ENCODE assay signal across 11 mouse cellular contexts in genomic region chr10:127563840-127564239, GRCm38 (mm10). TPM values are rescaled to one million over a fixed set of nuclear protein-coding genes. Genes with fewer than 3 reads are reported as not detected.
DNase-seq lines count a peak whose midpoint lies in the region; ATAC-seq and TF ChIP-seq lines count a peak whose summit lies in the region.
"Had no signal": no experiment of that assay in that cellular context is flagged by ENCODE, and none has a peak within 500 bp of the region (broad histone marks: within the 10 kb centered on the region; RNA-seq: fewer than 3 reads in every experiment).

No protein-coding gene starts in this region.

- H3K4me1 ChIP-seq in heart, embryonic 13.5 days: peaks cover 27% of the 10 kb centered on the region
- no peaks in the 10 kb centered on the region for H3K4me1 ChIP-seq in embryonic facial prominence, embryonic 11.5 days (ENCODE audit: control insufficient read depth, insufficient read depth, low read length)
- H3K4me1 ChIP-seq in limb, embryonic 14.5 days (ENCODE audit: control insufficient read depth, insufficient read depth, low read length): no peaks in the 10 kb centered on the region
- H3K4me1 ChIP-seq in midbrain, embryonic 16.5 days (ENCODE audit: control insufficient read depth, insufficient read depth, low read length): no peaks in the 10 kb centered on the region

- TF ChIP-seq POLR2A in limb, embryonic 14.5 days (IDR thresholded peaks at IDR 0.05; ENCODE audit: borderline replicate concordance, extremely low read depth, insufficient read depth, insufficient read length): no peak

- H3K9ac ChIP-seq in heart, embryonic 13.5 days: peak overlapping the region; percentile 55
- H3K9ac ChIP-seq in embryonic facial prominence, embryonic 11.5 days (replicated peaks; ENCODE audit: low read length): no peak overlapping the region
- H3K9ac ChIP-seq in limb, embryonic 14.5 days (ENCODE audit: low read depth, low read length, severe bottlenecking): no peak overlapping the region
- no peak overlapping the region for H3K9ac ChIP-seq in midbrain, embryonic 16.5 days (ENCODE audit: low read depth, low read length)

- no peak overlapping the region for H3K4me3 ChIP-seq in heart, embryonic 13.5 days
- no peak overlapping the region for H3K4me3 ChIP-seq in embryonic facial prominence, embryonic 11.5 days (ENCODE audit: low read depth, low read length)
- H3K4me3 ChIP-seq in limb, embryonic 14.5 days (replicated peaks; ENCODE audit: low read length): no peak overlapping the region
- H3K4me3 ChIP-seq in midbrain, embryonic 16.5 days (ENCODE audit: low read depth, low read length): no peak overlapping the region

- ATAC-seq in heart, embryonic 13.5 days (ENCODE audit: extremely low read depth, insufficient number of reproducible peaks, low FRiP score, low TSS enrichment): no peak
- ATAC-seq in embryonic facial prominence, embryonic 11.5 days (replicated peaks; ENCODE audit: insufficient number of reproducible peaks, low FRiP score, low TSS enrichment, low read depth): no peak
- 0 out of 2 replicates have a peak, but pooled peaks have one; percentile 12 for ATAC-seq in limb, embryonic 14.5 days (ENCODE audit: low FRiP score, low read depth)
- ATAC-seq in midbrain, embryonic 16.5 days: no peak; the same call in 1 of the 2 replicates
- ATAC-seq: Patski had no signal

- H3K36me3 ChIP-seq in heart, embryonic 13.5 days: peaks cover 80% of the 10 kb centered on the region
- H3K36me3 ChIP-seq in embryonic facial prominence, embryonic 11.5 days (replicated peaks; ENCODE audit: control insufficient read depth, insufficient read depth, low read depth, low read length): peaks cover 26% of the 10 kb centered on the region
- peaks cover 92% of the 10 kb centered on the region for H3K36me3 ChIP-seq in limb, embryonic 14.5 days (ENCODE audit: control insufficient read depth, insufficient read depth, low read length)
- H3K36me3 ChIP-seq in midbrain, embryonic 16.5 days (ENCODE audit: control insufficient read depth, insufficient read depth, low read length): peaks cover 65% of the 10 kb centered on the region

- peak overlapping the region; percentile 62 for H3K27ac ChIP-seq in heart, embryonic 13.5 days (replicated peaks)
- 0 out of 2 replicates have a peak overlapping the region, but pooled peaks have one; percentile 13 for H3K27ac ChIP-seq in embryonic facial prominence, embryonic 11.5 days (replicated peaks; ENCODE audit: low read depth, low read length)
- H3K27ac ChIP-seq in limb, embryonic 14.5 days (replicated peaks; ENCODE audit: low read depth, low read length): no peak overlapping the region
- no peak overlapping the region for H3K27ac ChIP-seq in midbrain, embryonic 16.5 days (ENCODE audit: low read length)
- H3K27ac ChIP-seq: macrophage had no signal

- H3K9me3 ChIP-seq in heart, embryonic 13.5 days: no peaks in the 10 kb centered on the region
- H3K9me3 ChIP-seq in embryonic facial prominence, embryonic 11.5 days (replicated peaks; ENCODE audit: control insufficient read depth, low read length): no peaks in the 10 kb centered on the region
- H3K9me3 ChIP-seq in limb, embryonic 14.5 days (ENCODE audit: control insufficient read depth, low read length): no peaks in the 10 kb centered on the region
- H3K9me3 ChIP-seq in midbrain, embryonic 16.5 days (replicated peaks; ENCODE audit: control insufficient read depth, low read length, poor library complexity, severe bottlenecking): no peaks in the 10 kb centered on the region

- H3K4me2 ChIP-seq in heart, embryonic 13.5 days: peak overlapping the region; percentile 30; the same call in 1 of the 2 replicates
- H3K4me2 ChIP-seq in embryonic facial prominence, embryonic 11.5 days (ENCODE audit: low read depth, low read length): no peak overlapping the region
- no peak overlapping the region for H3K4me2 ChIP-seq in limb, embryonic 14.5 days (replicated peaks; ENCODE audit: low read depth, low read length, severe bottlenecking)
- H3K4me2 ChIP-seq in midbrain, embryonic 16.5 days (ENCODE audit: low read length): no peak overlapping the region

- no peak for DNase-seq in heart, adult 18-20 months
- DNase-seq in kidney, postnatal 4 days: peak; percentile 29 to 49
- DNase-seq in kidney, adult 18-20 months: no peak
- peak; percentile 15 for DNase-seq in embryonic facial prominence, embryonic 11.5 days (ENCODE audit: low spot score)
- DNase-seq in limb, embryonic 14.5 days (ENCODE audit: low spot score): peak; percentile 29
- DNase-seq in adipocyte (ENCODE audit: low spot score): no peak
- DNase-seq: cerebellum, adult 18-20 months had no signal

- WGBS in heart, embryonic 13.5 days: 56% methylated on average over 8 of the region's 8 CpGs
- 65% methylated on average over 8 of the region's 8 CpGs for WGBS in embryonic facial prominence, embryonic 11.5 days
- WGBS in limb, embryonic 14.5 days: 76% methylated on average over 8 of the region's 8 CpGs
- WGBS in midbrain, embryonic 16.5 days: 87% methylated on average over 8 of the region's 8 CpGs

- H3K27me3 ChIP-seq in heart, embryonic 13.5 days (replicated peaks): no peaks in the 10 kb centered on the region
- no peaks in the 10 kb centered on the region for H3K27me3 ChIP-seq in embryonic facial prominence, embryonic 11.5 days (ENCODE audit: control insufficient read depth, insufficient read depth, low read length)
- H3K27me3 ChIP-seq in limb, embryonic 14.5 days (ENCODE audit: control insufficient read depth, insufficient read depth, low read length): no peaks in the 10 kb centered on the region
- H3K27me3 ChIP-seq in midbrain, embryonic 16.5 days (ENCODE audit: control insufficient read depth, insufficient read depth, low read depth, low read length): no peaks in the 10 kb centered on the region
- H3K27me3 ChIP-seq: Patski had no signal

RNA-seq across cellular contexts. Expression of gene Nxph4, which starts 29.5 kb away (rescaled TPM):
- polyA plus RNA-seq in heart, embryonic 13.5 days (2015; fragmentation: Nextera tagmentation; extraction: Ambion mirVana): 0.62 TPM in 2 replicates
- under 1 TPM; 0.35 to 0.39 TPM for total RNA-seq in heart, adult 18-20 months (2021)
- polyA plus RNA-seq in embryonic facial prominence, embryonic 11.5 days (2014; fragmentation: Nextera tagmentation; extraction: Ambion mirVana): 4.4 and 6.9 TPM in 2 replicates
- 7.2 and 9.6 TPM in 2 replicates for polyA plus RNA-seq in limb, embryonic 14.5 days (2012; rRNA removed)
- 17.5 and 19.9 TPM in 2 replicates for polyA plus RNA-seq in limb, embryonic 14.5 days (2014; fragmentation: Nextera tagmentation; extraction: Ambion mirVana)
- polyA plus RNA-seq in midbrain, embryonic 16.5 days (2015; fragmentation: Nextera tagmentation; extraction: Ambion mirVana): 62.1 and 66.7 TPM in 2 replicates
- polyA plus RNA-seq: macrophage had no signal

RNA-seq across cellular contexts. Expression of gene Shmt2, which starts 41.6 kb away (rescaled TPM):
- 78.3 and 84.5 TPM in 2 replicates for polyA plus RNA-seq in heart, embryonic 13.5 days (2015; fragmentation: Nextera tagmentation; extraction: Ambion mirVana)
- 10 to 100 TPM; 39.3 to 44.7 TPM for total RNA-seq in heart, adult 18-20 months (2021)
- 68.7 and 73.5 TPM in 2 replicates for polyA plus RNA-seq in embryonic facial prominence, embryonic 11.5 days (2014; fragmentation: Nextera tagmentation; extraction: Ambion mirVana)
- 146 and 178 TPM in 2 replicates for polyA plus RNA-seq in limb, embryonic 14.5 days (2012; rRNA removed)
- polyA plus RNA-seq in limb, embryonic 14.5 days (2014; fragmentation: Nextera tagmentation; extraction: Ambion mirVana): 89.4 and 94.6 TPM in 2 replicates
- polyA plus RNA-seq in midbrain, embryonic 16.5 days (2015; fragmentation: Nextera tagmentation; extraction: Ambion mirVana): 45.0 and 45.6 TPM in 2 replicates

RNA-seq across cellular contexts. Expression of gene Ndufa4l2, which starts 49.1 kb away (rescaled TPM):
- polyA plus RNA-seq in heart, embryonic 13.5 days (2015; fragmentation: Nextera tagmentation; extraction: Ambion mirVana): 14.2 and 18.1 TPM in 2 replicates
- 10 to 100 TPM; 23.9 to 27.0 TPM for total RNA-seq in heart, adult 18-20 months (2021)
- 2.1 and 2.8 TPM in 2 replicates for polyA plus RNA-seq in embryonic facial prominence, embryonic 11.5 days (2014; fragmentation: Nextera tagmentation; extraction: Ambion mirVana)
- 31.7 and 36.9 TPM in 2 replicates for polyA plus RNA-seq in limb, embryonic 14.5 days (2012; rRNA removed)
- polyA plus RNA-seq in limb, embryonic 14.5 days (2014; fragmentation: Nextera tagmentation; extraction: Ambion mirVana): 44.5 and 62.9 TPM in 2 replicates
- polyA plus RNA-seq in midbrain, embryonic 16.5 days (2015; fragmentation: Nextera tagmentation; extraction: Ambion mirVana): 17.6 and 19.7 TPM in 2 replicates
- polyA plus RNA-seq: macrophage had no signal

RNA-seq across cellular contexts. Expression of gene Lrp1, which starts 57.1 kb away (rescaled TPM):
- 30.7 and 37.9 TPM in 2 replicates for polyA plus RNA-seq in heart, embryonic 13.5 days (2015; fragmentation: Nextera tagmentation; extraction: Ambion mirVana)
- total RNA-seq in heart, adult 18-20 months (2021): 10 to 100 TPM; 65.2 to 69.7 TPM
- 55.5 and 59.0 TPM in 2 replicates for polyA plus RNA-seq in embryonic facial prominence, embryonic 11.5 days (2014; fragmentation: Nextera tagmentation; extraction: Ambion mirVana)
- 261 and 271 TPM in 2 replicates for polyA plus RNA-seq in limb, embryonic 14.5 days (2012; rRNA removed)
- polyA plus RNA-seq in limb, embryonic 14.5 days (2014; fragmentation: Nextera tagmentation; extraction: Ambion mirVana): 146 and 172 TPM in 2 replicates
- 110 and 117 TPM in 2 replicates for polyA plus RNA-seq in midbrain, embryonic 16.5 days (2015; fragmentation: Nextera tagmentation; extraction: Ambion mirVana)

Comparison
In these comparisons a context has a peak if more than half of its experiments do, and no peak if none do; other contexts are left out.
1. DNase-seq: peak in kidney, postnatal 4 days (2 of 2), embryonic facial prominence, embryonic 11.5 days (single experiment) and limb, embryonic 14.5 days (single experiment); none in heart, adult 18-20 months (0 of 2), kidney, adult 18-20 months (single experiment) and adipocyte (single experiment).
2. H3K27ac ChIP-seq: peak in heart, embryonic 13.5 days (single experiment) and embryonic facial prominence, embryonic 11.5 days (single experiment); none in limb, embryonic 14.5 days (single experiment) and midbrain, embryonic 16.5 days (single experiment).